Mouse (Mus musculus) hindlimb bud, embryonic 11.5 days (tissue): ENCODE results near the gene 0610037L13Rik.

Experiments used
- DNase-seq: peaks from one replicate; pipeline ENCODE4 v3.0.0-alpha.2; 2012; ENCODE audit warnings: low read depth, low spot score; ENCODE audit errors: extremely low spot score

0610037L13Rik gene

DNA sequence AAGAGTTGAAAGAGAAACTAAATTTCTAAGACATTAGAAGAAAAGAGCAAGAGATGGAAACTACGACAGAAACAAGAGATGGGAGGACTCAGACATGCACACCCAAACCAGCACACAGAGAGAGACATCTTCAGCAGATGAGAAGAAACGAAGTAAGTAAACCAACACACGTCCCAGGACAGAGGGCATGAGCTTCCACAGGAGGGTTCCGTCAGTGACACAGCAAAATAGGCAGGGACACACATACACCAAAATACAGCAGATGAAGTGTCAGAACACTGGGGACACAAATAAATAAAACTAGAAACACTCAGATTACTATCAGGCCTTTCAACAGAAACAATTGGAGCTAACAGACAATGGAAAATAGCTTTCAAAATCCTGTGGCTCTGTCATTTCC lies 20.4 kb downstream of the 0610037L13Rik start:
- DNase-seq: no peak

DNA sequence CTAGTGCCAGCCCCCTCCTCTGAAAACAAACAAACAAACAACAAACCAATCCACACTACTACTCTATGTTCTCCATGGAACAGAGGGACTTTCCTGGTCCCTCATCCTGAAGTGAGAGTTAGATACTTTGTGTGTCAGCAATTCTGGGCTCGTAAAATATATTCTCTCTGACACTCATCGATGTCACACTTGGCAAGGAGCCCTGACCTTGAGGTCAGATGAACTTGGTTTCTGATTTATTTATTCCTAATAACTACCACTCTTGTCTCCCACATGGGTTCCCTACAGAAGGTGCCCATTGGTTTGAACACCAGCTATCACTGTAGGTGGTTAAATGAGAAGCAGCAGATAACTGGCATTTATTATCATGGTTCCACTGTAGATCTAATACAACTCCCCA lies 30.7 kb downstream of the 0610037L13Rik start:
- DNase-seq: no peak

DNA sequence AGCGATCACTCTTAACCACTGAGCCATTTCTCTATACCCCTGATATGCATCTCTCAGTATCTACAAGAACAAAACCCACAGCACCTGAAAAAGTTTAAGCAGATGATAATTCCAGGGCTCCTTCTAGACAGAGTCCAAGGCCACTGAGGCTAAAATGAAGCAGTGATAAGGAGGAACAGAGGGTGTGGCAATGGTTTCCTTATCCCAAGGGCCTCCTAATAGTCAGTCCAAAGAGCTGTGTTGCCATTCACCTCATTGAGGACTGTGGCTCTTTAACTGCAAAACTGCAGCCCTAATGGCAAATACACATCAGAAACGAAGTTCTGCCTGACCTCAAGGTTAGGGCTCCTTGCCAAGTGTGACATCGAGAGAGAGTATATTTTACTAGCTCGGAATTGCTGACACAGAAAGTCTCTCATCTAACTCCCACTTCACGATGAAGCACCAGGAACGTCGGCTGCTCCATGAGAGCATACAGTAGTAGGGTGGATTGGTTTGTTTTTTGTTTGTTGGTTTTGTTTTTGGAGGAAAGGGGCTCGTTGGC lies 31.6 kb downstream of the 0610037L13Rik start:
- no peak for DNase-seq

DNA sequence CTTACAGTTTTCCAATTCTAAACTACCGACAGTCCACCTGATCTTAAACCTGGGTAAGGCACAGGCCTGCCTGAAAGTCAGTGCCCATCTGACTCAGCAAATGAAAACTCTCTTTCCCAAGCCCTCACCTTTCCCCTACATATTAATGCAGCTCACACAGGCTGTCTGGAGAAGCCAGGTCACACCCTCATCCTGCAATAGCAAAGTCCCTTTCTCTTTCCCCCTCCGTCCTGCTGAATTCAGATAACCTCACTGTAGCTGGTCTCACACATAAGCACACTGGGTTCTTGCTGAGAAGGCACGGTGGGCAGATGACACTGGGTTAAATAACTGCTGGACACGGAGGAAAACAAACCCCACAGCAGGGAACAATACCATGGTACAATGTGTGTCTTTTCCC lies 32.3 kb downstream of the 0610037L13Rik start:
- DNase-seq: no peak

DNA sequence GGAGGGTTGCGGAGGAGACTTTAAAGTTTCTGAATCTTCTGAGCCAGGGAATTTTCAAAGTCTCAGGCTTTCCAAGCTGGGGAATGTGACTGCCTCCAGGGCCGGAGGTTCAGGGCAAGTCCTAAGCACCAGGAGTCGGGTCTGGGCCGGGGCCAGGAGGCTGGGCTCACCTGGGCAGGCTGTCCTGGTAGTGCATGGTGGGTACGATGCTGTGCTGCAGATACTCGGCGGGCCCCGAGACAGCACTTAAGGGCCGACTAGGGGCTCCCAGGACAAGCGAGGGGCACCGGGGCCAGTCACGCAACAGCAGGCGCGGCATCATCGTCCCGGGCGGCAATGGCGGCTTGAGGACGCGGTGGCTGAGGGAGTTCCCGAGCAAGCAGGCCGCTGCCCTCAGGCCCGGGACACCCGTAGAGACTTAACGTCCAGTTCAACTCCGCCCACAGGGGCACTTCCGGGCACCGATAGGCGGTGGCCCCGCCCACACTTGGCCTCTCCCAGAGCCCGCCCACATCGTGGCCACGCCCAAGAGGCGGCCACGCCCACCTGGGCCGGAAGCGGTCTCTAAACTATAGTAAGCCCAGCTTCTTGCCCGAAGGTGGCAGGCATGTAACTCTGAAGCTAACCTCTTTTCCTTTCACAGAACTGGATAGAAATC lies 33.7 kb downstream of the 0610037L13Rik start, which contains the start of gene Cpt2:
Gene Cpt2 (minus strand): TSS at position 466 of the 658 bp plus-strand sequence.
- peak; percentile 77 for DNase-seq

DNA sequence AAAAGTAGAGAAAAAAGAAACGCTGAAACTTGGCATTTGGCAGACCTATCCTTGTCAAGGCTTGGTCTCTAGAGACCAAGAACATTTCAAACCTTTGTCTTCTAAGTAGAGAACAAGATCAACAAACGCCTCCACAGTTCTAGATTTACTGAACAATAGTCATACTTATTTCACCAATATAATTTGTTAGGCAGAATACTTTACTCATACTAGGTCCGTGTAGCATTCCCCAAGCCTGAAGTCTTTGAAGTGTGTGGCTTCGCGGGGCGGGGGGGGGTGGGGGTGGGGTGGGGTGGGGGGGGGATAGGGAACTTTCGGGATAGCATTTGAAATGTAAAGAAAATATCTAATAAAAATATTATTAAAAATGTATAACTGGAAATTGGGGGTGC lies 34.2 kb downstream of the 0610037L13Rik start:
- no peak for DNase-seq

DNA sequence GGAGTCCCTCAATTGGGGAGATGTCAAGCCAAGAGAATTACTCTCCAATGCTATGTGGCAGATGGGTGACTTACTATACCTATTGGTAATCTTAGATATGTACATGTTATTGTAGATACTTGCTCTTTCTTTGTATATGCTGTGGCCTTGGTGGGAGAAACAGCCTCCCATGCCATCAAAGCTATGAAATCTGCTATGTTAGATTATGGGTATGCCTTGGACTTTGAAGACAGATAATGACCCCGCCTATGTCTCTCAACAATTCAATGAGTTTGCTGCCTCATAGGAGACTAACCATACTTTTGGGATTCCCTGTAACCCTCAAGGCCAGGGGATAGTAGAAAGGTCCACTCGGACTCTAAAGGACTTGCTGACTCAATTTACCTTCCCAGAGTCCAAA lies 38.7 kb downstream of the 0610037L13Rik start:
- DNase-seq: no peak

DNA sequence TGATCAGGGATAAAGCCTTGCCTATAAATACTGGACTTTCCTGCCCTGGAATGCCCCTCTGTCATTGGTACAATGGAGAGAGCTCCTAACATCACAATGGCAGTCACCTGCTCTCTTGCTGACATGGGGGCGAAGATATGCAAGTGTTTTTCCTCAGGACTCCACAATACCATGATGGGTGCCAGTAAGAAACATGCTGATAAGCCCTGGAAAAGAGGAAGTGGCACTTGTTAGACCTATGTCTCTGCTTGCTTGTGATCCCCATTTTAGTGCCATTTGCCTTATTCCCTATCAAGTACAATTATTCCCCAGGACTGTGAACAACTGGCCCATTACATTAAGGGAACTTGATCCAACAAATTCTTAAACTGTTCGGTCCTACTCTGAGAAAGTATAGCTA lies 39.1 kb downstream of the 0610037L13Rik start:
- no peak for DNase-seq

DNA sequence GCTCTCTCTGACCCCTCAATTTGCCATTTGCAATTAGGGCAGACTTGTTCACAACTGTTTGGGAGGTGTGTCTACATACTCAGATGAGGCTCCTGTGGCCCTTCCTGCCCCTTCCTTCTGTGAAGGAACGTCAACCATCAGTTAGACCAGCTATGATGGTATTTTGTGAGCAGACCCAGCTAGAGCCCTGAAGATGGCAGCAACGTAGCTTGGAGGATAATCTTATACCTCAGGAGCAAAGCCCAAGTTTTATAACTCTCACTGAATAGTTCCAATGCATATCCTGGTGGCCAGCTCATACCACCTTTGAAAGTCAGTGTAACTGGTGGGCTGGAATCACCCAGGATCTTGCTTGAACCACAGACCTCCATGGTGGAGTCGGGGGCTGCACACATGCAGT lies 41.8 kb downstream of the 0610037L13Rik start:
- no peak for DNase-seq

DNA sequence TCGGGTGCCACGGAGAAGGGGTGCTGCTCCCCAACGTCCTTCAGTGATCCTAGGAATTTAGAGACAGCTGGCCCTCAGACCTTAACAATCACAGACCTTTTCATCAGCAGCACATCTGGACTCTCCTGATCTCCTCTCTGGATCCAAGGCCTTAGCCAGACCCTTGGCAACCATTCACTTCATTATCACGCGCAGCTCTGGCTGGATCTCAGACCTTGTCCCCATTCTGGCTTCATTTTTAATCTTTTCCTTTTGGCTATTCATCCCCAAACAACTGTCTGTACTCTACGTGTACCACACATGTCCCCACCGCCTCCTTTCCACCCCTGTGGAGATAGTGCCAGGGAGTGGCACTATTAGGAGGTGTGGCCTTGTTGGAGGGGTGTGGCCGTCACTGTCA lies 43.6 kb downstream of the 0610037L13Rik start:
- no peak for DNase-seq

DNA sequence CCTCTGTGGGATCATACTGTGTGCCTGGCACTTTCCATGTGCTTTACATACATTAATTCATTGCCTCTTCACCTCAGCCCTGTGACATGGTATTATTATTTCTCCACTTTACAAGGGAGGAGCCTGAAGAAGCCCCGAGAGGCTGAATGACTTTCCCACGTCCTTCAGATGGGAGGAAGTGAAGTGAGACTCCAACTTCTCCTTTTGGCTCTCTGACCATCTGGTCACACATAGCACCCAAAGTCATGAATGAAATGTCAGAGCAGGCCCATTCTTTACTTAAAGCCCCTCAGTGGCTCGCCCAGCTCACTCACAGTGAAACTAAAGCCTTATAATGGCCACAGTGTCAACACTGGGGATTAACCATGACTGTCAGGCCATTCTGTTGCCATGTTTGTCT lies 45.6 kb downstream of the 0610037L13Rik start:
- no peak for DNase-seq

DNA sequence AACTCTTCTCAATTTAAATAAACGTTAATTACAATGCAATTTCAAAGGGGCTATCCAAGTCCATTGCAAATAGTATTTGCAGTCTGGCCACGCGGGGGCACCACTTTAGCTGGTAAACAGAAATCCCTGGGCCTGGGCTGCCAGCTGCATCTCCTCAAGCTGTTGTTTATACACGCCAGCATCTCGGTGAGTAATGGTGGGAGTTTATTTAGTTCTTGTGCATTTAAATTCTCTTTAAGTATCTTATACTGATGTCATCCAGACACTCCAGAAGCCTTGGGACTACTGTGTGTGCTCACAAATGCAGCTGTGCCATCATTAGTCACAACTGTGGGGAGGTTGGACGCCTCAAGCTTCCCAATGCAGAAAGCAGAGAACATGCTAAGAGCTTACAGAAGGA lies 47.7 kb downstream of the 0610037L13Rik start:
- DNase-seq: no peak

DNA sequence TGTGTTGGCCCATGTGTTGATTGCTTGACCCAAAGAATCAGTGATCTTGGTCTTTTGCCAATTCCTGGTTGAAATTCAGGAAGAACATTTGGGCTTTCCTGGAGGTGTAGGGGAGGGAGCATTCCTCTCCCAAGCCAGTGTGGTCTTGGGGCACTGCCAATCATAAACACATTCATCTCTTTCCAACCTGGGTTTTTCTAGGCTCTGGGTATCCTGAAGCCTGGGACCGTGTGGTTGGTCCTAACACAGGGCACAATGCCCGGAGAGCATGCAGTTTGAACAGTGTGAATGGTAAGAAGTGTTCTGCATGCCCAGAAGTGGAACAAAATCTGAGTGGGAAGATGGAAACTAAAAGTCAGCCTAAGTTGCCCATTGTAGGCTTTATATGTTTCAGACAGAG lies 48.5 kb downstream of the 0610037L13Rik start:
- DNase-seq: no peak

DNA sequence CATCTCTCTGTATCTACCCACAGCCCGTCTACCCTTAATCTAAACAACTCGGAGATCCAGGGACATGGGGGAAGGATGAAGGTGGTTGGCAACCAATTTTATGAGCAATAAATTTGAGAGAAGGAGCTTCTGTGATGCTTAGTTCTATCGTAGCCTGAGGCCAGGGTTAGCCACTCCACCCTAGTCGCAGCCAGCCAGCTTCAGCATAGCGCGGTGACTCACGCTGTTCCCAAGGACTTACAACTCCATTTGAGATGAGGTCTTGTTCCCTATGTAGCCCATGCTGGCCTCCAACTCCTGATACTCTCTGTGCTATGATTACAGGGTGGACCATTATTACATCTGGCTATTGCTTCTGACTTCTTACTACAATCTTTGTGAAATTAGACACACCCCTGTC lies 53.1 kb downstream of the 0610037L13Rik start:
- no peak for DNase-seq

DNA sequence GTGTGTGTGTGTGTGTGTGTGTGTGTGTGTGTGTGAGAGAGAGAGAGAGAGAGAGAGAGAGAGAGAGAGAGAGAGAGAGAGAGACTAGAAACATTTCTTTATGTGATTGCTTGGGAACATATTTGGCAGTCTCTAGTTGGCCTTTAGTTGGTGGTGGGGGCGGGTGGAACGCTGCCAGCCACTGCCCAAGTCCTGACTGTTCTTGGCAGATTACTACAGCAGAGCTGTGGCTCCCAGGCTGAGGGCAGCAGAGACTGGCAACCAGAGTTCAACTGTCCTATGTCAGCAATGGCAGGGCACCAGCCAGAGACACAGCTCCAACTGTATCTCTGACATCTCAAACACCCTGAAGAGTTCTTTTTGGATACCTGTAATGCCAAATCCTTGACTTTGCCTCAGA lies 54.5 kb downstream of the 0610037L13Rik start:
- no peak for DNase-seq
